Mouse (Mus musculus): ENCODE data around the gene Artn.

Gene Artn

DNA sequence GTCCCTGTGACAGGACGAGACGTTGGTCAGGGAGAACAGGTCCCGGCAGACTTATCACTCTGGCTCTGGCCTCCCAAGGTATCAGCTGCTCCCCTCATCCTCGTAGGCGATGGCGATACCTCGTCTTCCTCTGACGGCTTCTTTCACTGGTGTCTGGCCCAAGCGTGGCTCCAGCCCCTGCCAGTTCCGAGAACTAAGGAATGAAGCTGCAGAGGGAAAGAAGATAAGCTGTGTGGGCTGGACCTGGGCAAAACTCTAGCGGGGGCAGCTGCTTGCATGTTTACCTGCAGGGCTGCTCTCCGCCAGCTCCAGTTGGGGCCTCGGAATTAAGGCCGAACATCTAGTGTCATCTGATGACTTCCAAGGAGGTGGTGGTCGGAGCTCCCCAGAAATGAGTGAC, 40.1 kb downstream of the Artn start:
- no peak for DNase-seq (ENCODE audit: low spot score)

- no peak for DNase-seq (ENCODE audit: low spot score)
Measured at GRCm38 (mm10) chr4:117887920-117888319, 41.6 kb downstream of the Artn start.

DNA sequence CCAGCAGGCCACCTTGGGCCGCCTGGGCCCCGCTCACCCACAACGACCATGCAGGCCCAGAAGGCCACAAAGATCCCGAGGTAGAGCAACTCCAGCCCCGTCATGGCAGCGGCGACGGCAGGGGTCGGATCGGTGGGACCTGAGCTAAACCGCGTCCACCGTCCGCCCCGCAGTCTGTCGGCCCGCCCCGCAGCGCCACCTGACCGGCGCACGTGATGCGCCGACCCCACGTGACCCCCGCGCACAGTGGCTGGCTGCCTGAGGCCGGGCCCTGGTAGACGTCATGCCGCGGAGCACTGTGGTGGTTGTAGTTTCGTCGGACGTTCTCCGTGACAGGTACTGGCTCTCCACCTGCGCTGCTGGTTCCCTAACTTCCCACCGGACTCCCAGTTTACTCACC, 42.4 kb downstream of the Artn start, which contains the start of gene Atp6v0b:
TSS of gene Atp6v0b (minus strand) at position 201 of the 400 bp plus-strand sequence.
- peak; percentile 95 for DNase-seq (ENCODE audit: low spot score)

GRCm38 (mm10) chr4:117886644-117887043, 42.9 kb downstream of the Artn start:
- DNase-seq (ENCODE audit: low spot score): no peak

DNA sequence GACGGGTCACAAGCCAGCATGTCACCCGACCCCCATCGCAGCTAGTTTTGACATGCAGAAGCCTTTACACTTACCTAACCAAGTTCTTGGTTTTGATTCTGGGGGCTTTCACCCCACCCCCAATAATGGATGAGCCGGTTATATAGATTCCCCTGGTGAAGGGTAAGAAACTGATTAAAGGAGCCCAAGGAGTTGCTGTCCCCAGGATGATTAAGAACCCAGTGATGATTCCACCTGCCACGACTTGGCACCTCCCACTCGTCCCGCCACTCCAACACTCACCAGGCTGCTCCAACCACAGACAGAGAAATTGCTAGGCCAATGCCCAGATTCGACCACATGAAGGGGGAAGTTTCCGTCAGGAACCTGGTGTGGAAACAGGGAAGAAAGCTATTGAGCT, 43.6 kb downstream of the Artn start:
- DNase-seq (ENCODE audit: low spot score): no peak

GRCm38 (mm10) chr4:117885093-117885492, 44.5 kb downstream of the Artn start:
- DNase-seq (ENCODE audit: low spot score): no peak

- no peak for DNase-seq (ENCODE audit: low spot score)
Measured at GRCm38 (mm10) chr4:117884146-117884545, 45.4 kb downstream of the Artn start.

DNA sequence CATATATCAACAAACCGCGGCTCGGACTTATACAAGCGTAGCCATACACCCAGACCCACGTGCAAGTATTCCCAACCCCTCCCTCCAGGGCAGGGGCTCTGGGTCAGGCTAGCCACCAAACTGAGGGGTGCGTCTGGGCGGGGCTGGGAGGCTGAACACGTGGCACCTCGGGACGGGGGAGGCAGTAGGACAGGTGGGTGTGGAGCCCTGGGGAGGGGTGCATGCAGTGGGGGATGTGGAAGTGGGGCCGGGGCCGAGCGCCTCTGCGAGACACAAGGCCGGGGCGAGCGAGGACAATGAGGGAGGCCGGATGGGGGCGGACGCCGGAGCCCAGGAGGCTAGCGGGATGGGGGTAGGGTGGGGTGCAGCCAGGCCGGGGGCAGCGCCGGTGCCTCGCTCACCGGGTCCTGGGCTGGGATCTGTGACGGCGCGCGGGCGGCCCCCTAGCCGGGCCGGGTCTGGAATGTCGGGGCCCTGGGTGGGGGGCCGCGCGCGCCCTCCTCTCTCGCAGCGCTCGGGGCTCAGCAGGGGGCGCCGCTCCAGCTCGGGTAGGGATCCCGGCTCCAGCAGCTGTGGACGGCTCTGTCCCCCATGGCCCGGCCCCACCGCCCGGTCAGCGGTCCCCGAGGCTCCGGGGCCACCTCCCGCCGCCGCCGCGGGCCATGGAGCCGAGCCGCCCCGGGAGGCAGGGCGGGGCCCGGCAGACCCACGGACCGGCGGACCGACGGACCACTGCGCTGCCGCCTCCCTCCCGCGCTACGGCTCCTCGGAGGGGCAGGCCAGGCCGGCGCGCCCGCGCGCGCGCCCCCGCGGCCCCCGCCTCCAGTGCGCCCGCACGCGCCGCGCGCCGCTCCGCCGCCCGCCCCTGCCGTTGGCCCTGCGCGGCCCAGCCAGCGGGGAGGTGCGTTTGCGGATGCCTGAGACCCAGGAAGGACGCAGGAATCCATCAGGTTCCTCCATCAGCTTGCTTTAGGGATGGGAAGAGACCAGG, 46.6 kb downstream of the Artn start, which contains the start of gene B4galt2:
TSS of gene B4galt2 (minus strand) at position 787 of the 991 bp plus-strand sequence.
- no peak for DNase-seq (ENCODE audit: low spot score)

DNA sequence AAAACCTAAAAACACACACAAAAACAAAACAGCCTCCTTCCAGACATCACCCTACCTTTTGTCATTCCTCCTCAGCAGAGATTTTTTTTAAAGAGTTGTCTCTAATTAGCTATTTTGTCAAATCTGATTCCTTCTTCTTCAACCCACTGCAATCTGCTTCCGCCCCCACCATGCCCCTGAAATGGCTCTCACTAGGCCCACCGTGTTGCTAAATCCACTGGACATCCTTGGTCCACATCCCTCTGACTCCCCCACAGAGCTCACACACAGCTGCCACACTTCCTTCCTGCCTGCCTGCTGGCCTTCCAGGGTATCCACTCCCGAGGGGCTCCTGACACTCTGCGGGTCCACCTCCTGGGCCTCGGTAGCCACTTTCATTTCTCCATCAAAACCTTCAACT, 50.9 kb downstream of the Artn start:
- no peak for DNase-seq (ENCODE audit: low spot score)

GRCm38 (mm10) chr4:117878301-117878700, 51.3 kb downstream of the Artn start:
- DNase-seq (ENCODE audit: low spot score): no peak

Data from lung, postnatal 25 days (tissue).